Mouse (Mus musculus) gastrocnemius, postnatal 14 days (tissue): ENCODE results near the gene Fggy. TPM values are rescaled to one million over a fixed set of nuclear protein-coding genes. Genes with fewer than 3 reads are reported as not detected.
A peak's percentile ranks its signal among the peaks of the same experiment; 100 is the strongest.

Experiments
- DNase-seq: peaks from one replicate; pipeline ENCODE4 v3.0.0; 2021; ENCODE audit warnings: mixed read lengths
- intact Hi-C: fragments of 180-260 bp; cut with DNase I; formaldehyde crosslinking; loops from one replicate; pipeline ENCODE4 v1.15.1; 2025; ENCODE audit warnings: low total_unique reads
- long read RNA-seq, 2 experiments: library from polyadenylated mRNA; stranded (forward); transcript quantifications; one replicate each; pipeline ENCODE4 v2.0.0; 2021
- total RNA-seq, 2 experiments: library from RNA; stranded (reverse); gene quantifications; 2 replicates each; pipeline ENCODE4 v1.2.3; 2021

Fggy gene
- 1 to 10 TPM; 6.7 to 7.3 TPM for total RNA-seq
- long read RNA-seq, experiment 1, transcript Fggy-202 (16 exons, 1,891 nt) = major isoform, 8 of 13 reads
- long read RNA-seq, experiment 1, partial matches to known transcripts = 0 of 13 reads
- long read RNA-seq, experiment 1, other reads (novel, unspliced or antisense) = 5 of 13 reads
- long read RNA-seq, experiment 2, transcript Fggy-202 (16 exons, 1,891 nt) = major isoform, 11 of 15 reads
- long read RNA-seq, experiment 2, partial matches to known transcripts = 0 of 15 reads
- long read RNA-seq, experiment 2, other reads (novel, unspliced or antisense) = 4 of 15 reads

GRCm38 (mm10) chr4:95557333-95557956, at the start of gene Fggy:
Fggy (plus strand) TSS chr4:95557507.
- intact Hi-C loops = no loop called here

GRCm38 (mm10) chr4:95507946-95508311, 49.4 kb upstream of the Fggy start:
- DNase-seq = no peak
- intact Hi-C loops = no loop called here

More at GRCm38 (mm10) chr4:95557333-95557956, at the start of gene Fggy:
- peak; percentile 95 for DNase-seq

- no peak for DNase-seq
- intact Hi-C loops = no loop called here
Measured at GRCm38 (mm10) chr4:95518382-95518781, 38.9 kb upstream of the Fggy start.

GRCm38 (mm10) chr4:95519975-95520642, 37.2 kb upstream of the Fggy start:
- no peak for DNase-seq
- intact Hi-C loops = no loop called here

GRCm38 (mm10) chr4:95520643-95521032, 36.7 kb upstream of the Fggy start:
- no peak for DNase-seq
- intact Hi-C loops = no loop called here

- intact Hi-C loops = no loop called here
- peak; percentile 10 for DNase-seq
Measured at GRCm38 (mm10) chr4:95526588-95526987, 30.7 kb upstream of the Fggy start.

- no peak for DNase-seq
- intact Hi-C loops = no loop called here
Measured at GRCm38 (mm10) chr4:95530757-95531156, 26.6 kb upstream of the Fggy start.

- DNase-seq = no peak
- intact Hi-C loops = no loop called here
Measured at GRCm38 (mm10) chr4:95533946-95534345, 23.4 kb upstream of the Fggy start.

- no peak for DNase-seq
Measured at GRCm38 (mm10) chr4:95541382-95542038, 15.8 kb upstream of the Fggy start.

GRCm38 (mm10) chr4:95542039-95542790, 15.1 kb upstream of the Fggy start:
- intact Hi-C loops = no loop called here
- DNase-seq = no peak

More at GRCm38 (mm10) chr4:95541382-95542038, 15.8 kb upstream of the Fggy start:
- intact Hi-C loops = no loop called here

GRCm38 (mm10) chr4:95543529-95543928, 13.8 kb upstream of the Fggy start:
- no peak for DNase-seq
- intact Hi-C loops = no loop called here

GRCm38 (mm10) chr4:95556663-95557332, 509 bp upstream of the Fggy start:
- DNase-seq = no peak
- intact Hi-C loops = no loop called here

- intact Hi-C loops = no loop called here
- peak; percentile 22 for DNase-seq
Measured at GRCm38 (mm10) chr4:95558271-95558888, 1.1 kb downstream of the Fggy start.

GRCm38 (mm10) chr4:95571621-95572020, 14.3 kb downstream of the Fggy start:
- intact Hi-C loops = loop anchor here (10.0 kb wide), 1 partner anchor 143 kb away; no protein-coding TSS in a partner anchor
- DNase-seq = no peak

GRCm38 (mm10) chr4:95573704-95574103, 16.4 kb downstream of the Fggy start:
- DNase-seq = no peak
- intact Hi-C loops = loop anchor here (10.0 kb wide), 1 partner anchor 141 kb away; no protein-coding TSS in a partner anchor

- intact Hi-C loops = loop anchor here (10.0 kb wide), 1 partner anchor 139 kb away; no protein-coding TSS in a partner anchor
- no peak for DNase-seq
Measured at GRCm38 (mm10) chr4:95575411-95575911, 18.2 kb downstream of the Fggy start.

GRCm38 (mm10) chr4:95579183-95579582, 21.9 kb downstream of the Fggy start:
- intact Hi-C loops = loop anchor here (10.0 kb wide), 1 partner anchor 136 kb away; no protein-coding TSS in a partner anchor
- no peak for DNase-seq

GRCm38 (mm10) chr4:95584107-95584762, 26.9 kb downstream of the Fggy start:
- no peak for DNase-seq
- intact Hi-C loops = no loop called here
